Mouse (Mus musculus) spleen, adult 2 months (tissue): ENCODE data around the gene Serpina11. TPM values are rescaled to one million over a fixed set of nuclear protein-coding genes. Genes with fewer than 3 reads are reported as not detected.

ENCODE experiments used
- DNase-seq, 2 experiments: peaks; one replicate each; pipeline versions ENCODE4 v3.0.0 to v3.0.0-alpha.2; 2012 to 2021; ENCODE audit warnings: low spot score in 2 of 2, low read depth in 1 of 2
- H3K27ac ChIP-seq: fragments of 200-500 bp; 2 replicates; pipeline ENCODE4 v1.5.1; 2012; ENCODE audit warnings: low read length, inconsistent platforms; ENCODE audit not compliant: insufficient read depth
- H3K27me3 ChIP-seq: fragments of 200-500 bp; 2 replicates; pipeline ENCODE4 v1.6.1; 2012; ENCODE audit warnings: mild to moderate bottlenecking, moderate library complexity, low read length, inconsistent platforms; ENCODE audit not compliant: control insufficient read depth, insufficient read depth
- H3K36me3 ChIP-seq: fragments of 200-500 bp; 2 replicates; pipeline ENCODE4 v1.6.1; 2012; ENCODE audit warnings: mild to moderate bottlenecking, low read length, inconsistent platforms; ENCODE audit not compliant: control insufficient read depth, insufficient read depth
- H3K4me1 ChIP-seq: fragments of 200-500 bp; 2 replicates; pipeline ENCODE4 v1.6.1; 2011; ENCODE audit warnings: inconsistent platforms; ENCODE audit not compliant: control insufficient read depth, insufficient read depth, insufficient read length
- H3K4me3 ChIP-seq: fragments of 200-500 bp; 2 replicates; pipeline ENCODE4 v1.5.1; 2011; ENCODE audit warnings: mild to moderate bottlenecking, inconsistent platforms; ENCODE audit not compliant: insufficient read depth, insufficient read length; ENCODE audit errors: extremely low read depth
- CTCF ChIP-seq: fragments of 200-500 bp; IDR thresholded peaks from 2 replicates; pipeline ENCODE4 v1.5.1; 2011; ENCODE audit warnings: mild to moderate bottlenecking, inconsistent platforms; ENCODE audit not compliant: insufficient read depth, insufficient read length, insufficient replicate concordance; ENCODE audit errors: extremely low read depth
- POLR2A ChIP-seq: fragments of 200-500 bp; IDR thresholded peaks from 2 replicates; pipeline ENCODE4 v1.6.1; 2011; ENCODE audit warnings: low read depth, low read length, inconsistent platforms
- WGBS: fragments of 180-500 bp; shearing (Covaris S2); methylation state at CpG from one replicate; pipeline ENCODE4 v1.1.7; 2018; 5-methylcytosine and 5-hydroxymethylcytosine counted together
- polyA plus RNA-seq: library from polyadenylated mRNA; depleted of rRNA; stranded (reverse); fragments of >200 nt; gene quantifications from 2 replicates; pipeline ENCODE4 v1.2.3, GENCODE M21; 2012

Serpina11 gene
- polyA plus RNA-seq, 1 experiment, result 0.49 TPM

- Histone ChIP-seq H3K27ac (no peak overlapping the region), H3K36me3 (no peaks in the 10 kb centered on the region), H3K4me3 (no peak overlapping the region), H3K27me3 (no peaks in the 10 kb centered on the region), H3K4me1 (no peaks in the 10 kb centered on the region)
- 83% methylated on average over 3 of the region's 3 CpGs for WGBS
- TF ChIP-seq POLR2A (no peak), CTCF (no peak)
- DNase-seq, result no peak
Measured at GRCm38 (mm10) chr12:103977060-103977459, 12.7 kb downstream of the Serpina11 start.

GRCm38 (mm10) chr12:103971080-103971479, 18.7 kb downstream of the Serpina11 start:
- no peak overlapping the region for H3K27ac ChIP-seq
- no peaks in the 10 kb centered on the region for H3K36me3 ChIP-seq
- TF ChIP-seq POLR2A (no peak), CTCF (no peak)
- no peak for DNase-seq
- H3K27me3 ChIP-seq, result no peaks in the 10 kb centered on the region
- H3K4me3 ChIP-seq, result no peak overlapping the region
- no peaks in the 10 kb centered on the region for H3K4me1 ChIP-seq
- 91% methylated on average over 4 of the region's 4 CpGs for WGBS

- DNase-seq, result no peak
- no peaks in the 10 kb centered on the region for H3K36me3 ChIP-seq
- no peak overlapping the region for H3K4me3 ChIP-seq
- H3K27ac ChIP-seq, result no peak overlapping the region
- H3K4me1 ChIP-seq, result no peaks in the 10 kb centered on the region
- no peaks in the 10 kb centered on the region for H3K27me3 ChIP-seq
- 90% methylated on average over 9 of the region's 9 CpGs for WGBS
- TF ChIP-seq CTCF (no peak), POLR2A (no peak)
Measured at GRCm38 (mm10) chr12:103969577-103970116, 20.1 kb downstream of the Serpina11 start.

GRCm38 (mm10) chr12:103966761-103967160, 23.0 kb downstream of the Serpina11 start:
- 71% methylated on average over 3 of the region's 3 CpGs for WGBS
- Histone ChIP-seq H3K27ac (no peak overlapping the region), H3K4me3 (no peak overlapping the region), H3K4me1 (no peaks in the 10 kb centered on the region), H3K36me3 (no peaks in the 10 kb centered on the region), H3K27me3 (no peaks in the 10 kb centered on the region)
- no peak for TF ChIP-seq POLR2A
- TF ChIP-seq CTCF, result no peak
- no peak for DNase-seq

- no peak for DNase-seq
- TF ChIP-seq CTCF, result no peak
- no peak for TF ChIP-seq POLR2A
- H3K27ac ChIP-seq, result no peak overlapping the region
- H3K36me3 ChIP-seq, result no peaks in the 10 kb centered on the region
- no peaks in the 10 kb centered on the region for H3K27me3 ChIP-seq
- H3K4me1 ChIP-seq, result no peaks in the 10 kb centered on the region
- H3K4me3 ChIP-seq, result no peak overlapping the region
- 76% methylated on average over 4 of the region's 4 CpGs for WGBS
Measured at GRCm38 (mm10) chr12:103963288-103963687, 26.5 kb downstream of the Serpina11 start.

GRCm38 (mm10) chr12:103962860-103963259, 26.9 kb downstream of the Serpina11 start:
- no peak overlapping the region for H3K4me3 ChIP-seq
- no peaks in the 10 kb centered on the region for H3K27me3 ChIP-seq
- WGBS, result 94% methylated on average over 8 of the region's 8 CpGs
- no peak for DNase-seq
- H3K4me1 ChIP-seq, result no peaks in the 10 kb centered on the region
- no peak for TF ChIP-seq CTCF
- TF ChIP-seq POLR2A, result no peak
- no peak overlapping the region for H3K27ac ChIP-seq
- H3K36me3 ChIP-seq, result no peaks in the 10 kb centered on the region

GRCm38 (mm10) chr12:103962337-103962736, 27.4 kb downstream of the Serpina11 start:
- H3K36me3 ChIP-seq, result no peaks in the 10 kb centered on the region
- no peaks in the 10 kb centered on the region for H3K27me3 ChIP-seq
- 78% methylated on average over 5 of the region's 5 CpGs for WGBS
- H3K27ac ChIP-seq, result no peak overlapping the region
- H3K4me3 ChIP-seq, result no peak overlapping the region
- H3K4me1 ChIP-seq, result no peaks in the 10 kb centered on the region
- DNase-seq, result no peak
- TF ChIP-seq CTCF, result no peak
